Mouse (Mus musculus): ENCODE results near the gene Mprip. TPM values are rescaled to one million over a fixed set of nuclear protein-coding genes. Genes with fewer than 3 reads are reported as not detected.
A peak's percentile ranks its signal among the peaks of the same experiment; 100 is the strongest.
"Not testable (repeated sequence)": the region's sequence is repeated elsewhere in the genome, so short reads cannot be mapped to it uniquely, and the experiment has no call there.

Mprip gene
- polyA plus RNA-seq, 1 experiment from 2014 or later = 80.4 TPM

GRCm38 (mm10) chr11:59733600-59733999, 72.5 kb downstream of the Mprip start:
- not testable (repeated sequence) for H3K4me2 ChIP-seq (ENCODE audit: low read depth, low read length); H3K4me3 ChIP-seq (ENCODE audit: low read depth, low read length); H3K9me3 ChIP-seq (ENCODE audit: control insufficient read depth, low read length); H3K4me1 ChIP-seq (ENCODE audit: control insufficient read depth, insufficient read depth, low read length); H3K27ac ChIP-seq (replicated peaks; ENCODE audit: low read depth, low read length); ATAC-seq (ENCODE audit: low read depth); DNase-seq (ENCODE audit: low spot score); H3K27me3 ChIP-seq (replicated peaks; ENCODE audit: control insufficient read depth, insufficient read depth, low read length); H3K9ac ChIP-seq (ENCODE audit: low read depth, low read length)
- WGBS = 75% methylated on average over 5 of the region's 5 CpGs
- peaks cover 65% of the 10 kb centered on the region for H3K36me3 ChIP-seq (ENCODE audit: control insufficient read depth, insufficient read depth, low read length)

- Histone ChIP-seq H3K27me3 (replicated peaks; ENCODE audit: control insufficient read depth, insufficient read depth, low read length) (no peaks in the 10 kb centered on the region), H3K27ac (replicated peaks; ENCODE audit: low read depth, low read length) (no peak overlapping the region), H3K9me3 (ENCODE audit: control insufficient read depth, low read length) (no peaks in the 10 kb centered on the region), H3K4me3 (ENCODE audit: low read depth, low read length) (no peak overlapping the region), H3K9ac (ENCODE audit: low read depth, low read length) (no peak overlapping the region), H3K4me1 (ENCODE audit: control insufficient read depth, insufficient read depth, low read length) (no peaks in the 10 kb centered on the region), H3K36me3 (ENCODE audit: control insufficient read depth, insufficient read depth, low read length) (peaks cover 67% of the 10 kb centered on the region), H3K4me2 (ENCODE audit: low read depth, low read length) (no peak overlapping the region)
- no peak for ATAC-seq (ENCODE audit: low read depth)
- WGBS = 89% methylated on average over 1 of the region's 1 CpGs
- no peak for DNase-seq (ENCODE audit: low spot score)
Observed at GRCm38 (mm10) chr11:59734335-59734734, 73.2 kb downstream of the Mprip start.

GRCm38 (mm10) chr11:59735938-59736337, 74.8 kb downstream of the Mprip start:
- not testable (repeated sequence) for H3K4me1 ChIP-seq (ENCODE audit: control insufficient read depth, insufficient read depth, low read length); H3K27ac ChIP-seq (replicated peaks; ENCODE audit: low read depth, low read length); H3K4me3 ChIP-seq (ENCODE audit: low read depth, low read length); H3K9me3 ChIP-seq (ENCODE audit: control insufficient read depth, low read length); H3K4me2 ChIP-seq (ENCODE audit: low read depth, low read length); H3K27me3 ChIP-seq (replicated peaks; ENCODE audit: control insufficient read depth, insufficient read depth, low read length); ATAC-seq (ENCODE audit: low read depth); H3K9ac ChIP-seq (ENCODE audit: low read depth, low read length); DNase-seq (ENCODE audit: low spot score)
- 82% methylated on average over 4 of the region's 4 CpGs for WGBS
- H3K36me3 ChIP-seq (ENCODE audit: control insufficient read depth, insufficient read depth, low read length) = peaks cover 78% of the 10 kb centered on the region

GRCm38 (mm10) chr11:59737250-59737649, 76.1 kb downstream of the Mprip start:
- Histone ChIP-seq H3K27me3 (replicated peaks; ENCODE audit: control insufficient read depth, insufficient read depth, low read length) (no peaks in the 10 kb centered on the region), H3K9ac (ENCODE audit: low read depth, low read length) (no peak overlapping the region), H3K27ac (replicated peaks; ENCODE audit: low read depth, low read length) (no peak overlapping the region), H3K4me2 (ENCODE audit: low read depth, low read length) (no peak overlapping the region), H3K4me3 (ENCODE audit: low read depth, low read length) (no peak overlapping the region), H3K9me3 (ENCODE audit: control insufficient read depth, low read length) (no peaks in the 10 kb centered on the region), H3K4me1 (ENCODE audit: control insufficient read depth, insufficient read depth, low read length) (no peaks in the 10 kb centered on the region), H3K36me3 (ENCODE audit: control insufficient read depth, insufficient read depth, low read length) (peaks cover 85% of the 10 kb centered on the region)
- DNase-seq (ENCODE audit: low spot score) (no peak), ATAC-seq (ENCODE audit: low read depth) (no peak)
- 89% methylated on average over 12 of the region's 12 CpGs for WGBS

- H3K27ac ChIP-seq (replicated peaks; ENCODE audit: low read depth, low read length) = no peak overlapping the region
- no peak overlapping the region for H3K4me2 ChIP-seq (ENCODE audit: low read depth, low read length)
- ATAC-seq (ENCODE audit: low read depth) = no peak
- no peak for DNase-seq (ENCODE audit: low spot score)
- H3K4me1 ChIP-seq (ENCODE audit: control insufficient read depth, insufficient read depth, low read length) = no peaks in the 10 kb centered on the region
- no peak overlapping the region for H3K4me3 ChIP-seq (ENCODE audit: low read depth, low read length)
- H3K27me3 ChIP-seq (replicated peaks; ENCODE audit: control insufficient read depth, insufficient read depth, low read length) = no peaks in the 10 kb centered on the region
- peaks cover 94% of the 10 kb centered on the region for H3K36me3 ChIP-seq (ENCODE audit: control insufficient read depth, insufficient read depth, low read length)
- H3K9me3 ChIP-seq (ENCODE audit: control insufficient read depth, low read length) = no peaks in the 10 kb centered on the region
- no peak overlapping the region for H3K9ac ChIP-seq (ENCODE audit: low read depth, low read length)
- WGBS = 90% methylated on average over 2 of the region's 2 CpGs
Observed at GRCm38 (mm10) chr11:59739996-59740395, 78.9 kb downstream of the Mprip start.

- WGBS = 95% methylated on average over 5 of the region's 5 CpGs
- H3K9ac ChIP-seq (ENCODE audit: low read depth, low read length) = no peak overlapping the region
- no peaks in the 10 kb centered on the region for H3K9me3 ChIP-seq (ENCODE audit: control insufficient read depth, low read length)
- H3K27ac ChIP-seq (replicated peaks; ENCODE audit: low read depth, low read length) = no peak overlapping the region
- DNase-seq (ENCODE audit: low spot score) (no peak), ATAC-seq (ENCODE audit: low read depth) (no peak)
- no peak overlapping the region for H3K4me2 ChIP-seq (ENCODE audit: low read depth, low read length)
- no peaks in the 10 kb centered on the region for H3K27me3 ChIP-seq (replicated peaks; ENCODE audit: control insufficient read depth, insufficient read depth, low read length)
- H3K4me1 ChIP-seq (ENCODE audit: control insufficient read depth, insufficient read depth, low read length) = no peaks in the 10 kb centered on the region
- peaks cover 88% of the 10 kb centered on the region for H3K36me3 ChIP-seq (ENCODE audit: control insufficient read depth, insufficient read depth, low read length)
- no peak overlapping the region for H3K4me3 ChIP-seq (ENCODE audit: low read depth, low read length)
Observed at GRCm38 (mm10) chr11:59741915-59742314, 80.8 kb downstream of the Mprip start.

- H3K4me3 ChIP-seq (ENCODE audit: low read depth, low read length) = no peak overlapping the region
- H3K27ac ChIP-seq (replicated peaks; ENCODE audit: low read depth, low read length) = no peak overlapping the region
- H3K27me3 ChIP-seq (replicated peaks; ENCODE audit: control insufficient read depth, insufficient read depth, low read length) = no peaks in the 10 kb centered on the region
- no peaks in the 10 kb centered on the region for H3K4me1 ChIP-seq (ENCODE audit: control insufficient read depth, insufficient read depth, low read length)
- WGBS = 76% methylated on average over 2 of the region's 2 CpGs
- peaks cover 84% of the 10 kb centered on the region for H3K36me3 ChIP-seq (ENCODE audit: control insufficient read depth, insufficient read depth, low read length)
- no peak overlapping the region for H3K4me2 ChIP-seq (ENCODE audit: low read depth, low read length)
- DNase-seq (ENCODE audit: low spot score) = no peak
- ATAC-seq (ENCODE audit: low read depth) = no peak
- H3K9ac ChIP-seq (ENCODE audit: low read depth, low read length) = no peak overlapping the region
- H3K9me3 ChIP-seq (ENCODE audit: control insufficient read depth, low read length) = no peaks in the 10 kb centered on the region
Observed at GRCm38 (mm10) chr11:59743307-59743706, 82.2 kb downstream of the Mprip start.

GRCm38 (mm10) chr11:59743712-59744111, 82.6 kb downstream of the Mprip start:
- no peak overlapping the region for H3K27ac ChIP-seq (replicated peaks; ENCODE audit: low read depth, low read length)
- H3K36me3 ChIP-seq (ENCODE audit: control insufficient read depth, insufficient read depth, low read length) = peaks cover 84% of the 10 kb centered on the region

DNA sequence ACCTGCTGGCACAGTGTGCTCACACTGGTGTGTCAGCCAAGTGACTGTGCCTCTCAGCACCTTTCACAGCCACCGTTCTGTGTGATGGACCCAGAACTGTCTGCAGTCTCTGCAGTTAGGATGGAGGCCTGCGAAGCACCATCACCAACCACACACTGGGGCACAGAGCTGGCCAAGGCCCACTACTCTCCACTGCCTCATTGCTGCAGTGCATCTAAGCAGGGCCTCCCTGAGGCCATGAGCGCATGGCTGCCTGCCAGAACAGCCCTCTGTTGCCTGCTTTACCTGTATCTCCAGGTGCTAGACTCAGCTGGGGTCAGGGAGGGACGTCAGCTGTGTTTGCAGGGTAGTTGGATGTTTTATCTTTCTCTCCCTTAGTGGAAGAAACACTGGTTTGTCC, 83.3 kb downstream of the Mprip start:
- H3K27ac ChIP-seq (replicated peaks; ENCODE audit: low read depth, low read length) = no peak overlapping the region
- H3K4me2 ChIP-seq (ENCODE audit: low read depth, low read length) = no peak overlapping the region
- DNase-seq (ENCODE audit: low spot score) (peak; percentile 8), ATAC-seq (ENCODE audit: low read depth) (no peak)
- no peak overlapping the region for H3K4me3 ChIP-seq (ENCODE audit: low read depth, low read length)
- no peak overlapping the region for H3K9ac ChIP-seq (ENCODE audit: low read depth, low read length)
- WGBS = 90% methylated on average over 4 of the region's 4 CpGs
- no peaks in the 10 kb centered on the region for H3K4me1 ChIP-seq (ENCODE audit: control insufficient read depth, insufficient read depth, low read length)
- H3K27me3 ChIP-seq (replicated peaks; ENCODE audit: control insufficient read depth, insufficient read depth, low read length) = no peaks in the 10 kb centered on the region
- H3K36me3 ChIP-seq (ENCODE audit: control insufficient read depth, insufficient read depth, low read length) = peaks cover 84% of the 10 kb centered on the region
- H3K9me3 ChIP-seq (ENCODE audit: control insufficient read depth, low read length) = no peaks in the 10 kb centered on the region

More at GRCm38 (mm10) chr11:59743712-59744111, 82.6 kb downstream of the Mprip start:
- DNase-seq (ENCODE audit: low spot score) (peak; percentile 3), ATAC-seq (ENCODE audit: low read depth) (no peak)
- H3K4me3 ChIP-seq (ENCODE audit: low read depth, low read length) = no peak overlapping the region
- no peaks in the 10 kb centered on the region for H3K4me1 ChIP-seq (ENCODE audit: control insufficient read depth, insufficient read depth, low read length)
- H3K27me3 ChIP-seq (replicated peaks; ENCODE audit: control insufficient read depth, insufficient read depth, low read length) = no peaks in the 10 kb centered on the region
- no peaks in the 10 kb centered on the region for H3K9me3 ChIP-seq (ENCODE audit: control insufficient read depth, low read length)
- 89% methylated on average over 1 of the region's 1 CpGs for WGBS
- H3K9ac ChIP-seq (ENCODE audit: low read depth, low read length) = no peak overlapping the region
- H3K4me2 ChIP-seq (ENCODE audit: low read depth, low read length) = no peak overlapping the region
